Mouse (Mus musculus): Measurements from ENCODE around the gene Itpripl1.
"Not testable (repeated sequence)": the region's sequence is repeated elsewhere in the genome, so short reads cannot be mapped to it uniquely, and the experiment has no call there.

Gene Itpripl1

DNA sequence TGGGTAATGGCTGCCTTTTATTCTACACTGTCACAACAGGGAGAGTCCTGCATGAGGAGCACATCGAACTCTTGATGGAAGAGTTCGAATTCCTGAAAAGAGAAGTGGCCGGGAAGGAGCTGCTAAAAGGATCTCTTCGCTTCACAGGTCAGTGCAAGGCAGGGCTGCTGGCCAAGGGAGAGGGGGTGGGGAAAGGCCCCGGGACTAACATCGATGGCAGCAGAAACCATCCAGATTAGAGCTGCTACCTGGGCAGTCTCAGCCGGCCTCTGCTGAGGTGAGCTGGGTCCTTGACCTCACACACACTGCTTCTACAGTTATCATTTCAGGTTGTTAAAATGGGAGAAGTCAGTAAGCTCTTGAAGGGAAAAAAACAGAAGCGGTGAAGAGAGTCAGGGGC, 51.2 kb downstream of the Itpripl1 start:
- DNase-seq (ENCODE audit: low spot score in 2 of 2), result no peak

DNA sequence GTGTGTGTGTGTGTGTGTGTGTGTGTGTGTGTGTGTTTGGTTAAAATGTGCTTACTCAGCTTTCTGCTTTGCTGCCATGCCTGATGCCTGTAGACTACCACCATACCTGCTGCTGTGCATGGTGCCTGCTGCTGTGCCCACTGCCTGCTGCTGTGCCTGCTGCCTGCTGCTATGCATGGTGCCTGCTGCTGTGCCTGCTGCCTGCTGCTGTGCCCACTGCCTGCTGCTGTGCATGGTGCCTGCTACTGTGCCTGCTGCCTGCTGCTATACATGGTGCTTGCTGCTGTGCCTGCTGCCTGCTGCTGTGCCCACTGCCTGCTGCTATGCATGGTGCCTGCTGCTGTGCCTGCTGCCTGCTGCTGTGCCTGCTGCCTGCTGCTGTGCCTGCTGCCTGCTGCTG, 53.1 kb downstream of the Itpripl1 start:
- not testable (repeated sequence) for DNase-seq (ENCODE audit: low spot score in 2 of 2)
